Mouse (Mus musculus): ENCODE measurements around the gene Tecpr2.

DNA sequence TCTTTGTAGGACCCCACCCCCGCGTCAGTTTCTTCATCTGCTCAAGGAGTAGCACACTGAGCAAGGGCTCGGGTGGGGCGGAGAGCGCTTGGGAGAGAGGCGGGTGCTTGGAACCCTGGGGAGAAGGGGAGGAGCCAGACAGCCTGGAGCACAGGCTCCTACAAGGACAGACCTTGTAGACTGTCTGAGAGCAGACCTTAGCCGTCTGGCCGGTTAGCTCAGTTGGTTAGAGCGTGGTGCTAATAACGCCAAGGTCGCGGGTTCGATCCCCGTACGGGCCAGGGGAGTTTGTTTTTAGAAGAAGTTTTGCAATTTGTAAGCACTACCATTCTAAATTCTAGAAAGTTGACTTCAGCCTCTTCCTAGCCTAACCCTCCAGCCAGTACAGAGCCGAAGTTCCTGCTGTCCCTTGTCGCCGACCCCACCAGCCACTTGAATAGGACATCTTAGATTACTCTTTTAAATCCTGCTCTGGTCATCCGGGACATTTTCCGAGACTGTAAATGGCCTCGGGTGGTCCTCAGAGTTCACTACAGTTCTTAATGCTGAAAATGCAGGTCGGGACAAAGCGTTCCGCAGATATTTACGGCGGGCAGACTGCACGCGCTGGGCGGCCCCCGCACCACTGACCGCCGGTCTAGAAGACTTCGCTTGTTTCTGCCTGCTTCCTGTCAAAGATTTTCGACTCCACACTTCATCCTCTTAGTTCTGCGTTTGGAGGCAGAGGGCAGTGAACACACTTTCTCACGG is 43.8 kb upstream of the Tecpr2 start:
- TF ChIP-seq CTCF (IDR thresholded peaks at IDR 0.05; ENCODE audit: borderline replicate concordance, extremely low read depth, insufficient read depth, insufficient read length), result no peak
- no peak for TF ChIP-seq POLR2A (IDR thresholded peaks at IDR 0.05; ENCODE audit: borderline replicate concordance, extremely low read depth, insufficient read depth, insufficient read length, poor library complexity, severe bottlenecking)

All from brain, embryonic 14.5 days (tissue).